Mouse (Mus musculus) neutrophil, adult 59 days (primary cell): ENCODE data around the gene Krt34. TPM values are rescaled to one million over a fixed set of nuclear protein-coding genes. Genes with fewer than 3 reads are reported as not detected.

Source experiments
- total RNA-seq, 2 experiments: library from RNA; stranded (reverse); gene quantifications; 1 replicate in 1 of 2; 2 replicates in 1 of 2; pipeline ENCODE4 v1.2.4; 2023

Gene Krt34
- total RNA-seq: not detected

GRCm38 (mm10) chr11:100041454-100041853 lies at the start of gene Krt34:
Gene Krt34 (minus strand): TSS chr11:100041554.

GRCm38 (mm10) chr11:100087861-100088260 lies 46.5 kb upstream of the Krt34 start, which contains the start of gene Krt32:
Gene Krt32 (minus strand): TSS chr11:100088226.

GRCm38 (mm10) chr11:100050451-100050850 lies 9.1 kb upstream of the Krt34 start, which contains the start of gene Krt31:
Gene Krt31 (minus strand): TSS chr11:100050551.

GRCm38 (mm10) chr11:100029768-100030167 lies 11.6 kb downstream of the Krt34 start, which contains the start of gene Krt33b:
Gene Krt33b (minus strand): TSS chr11:100029868.

GRCm38 (mm10) chr11:100016112-100016511 lies 25.2 kb downstream of the Krt34 start, which contains the start of gene Krt33a:
Gene Krt33a (minus strand): TSS chr11:100016212.

GRCm38 (mm10) chr11:99993620-99994383 lies 47.6 kb downstream of the Krt34 start, which contains the start of gene Krtap17-1:
Gene Krtap17-1 (minus strand): TSS chr11:99993994.

Other genes starting within 250 kb of the Krt34 start
- not detected for gene Gm11596, start 248.1 kb downstream of the Krt34 start, total RNA-seq
- not detected for gene Gm11569, start 242.6 kb downstream of the Krt34 start, total RNA-seq
- not detected for gene Gm11554, start 237.1 kb downstream of the Krt34 start, total RNA-seq
- not detected for gene Krtap4-13, start 231.7 kb downstream of the Krt34 start, total RNA-seq
- not detected for gene Gm11564, start 225.9 kb downstream of the Krt34 start, total RNA-seq
- gene 2300003K06Rik, start 203.5 kb downstream of the Krt34 start, total RNA-seq: not detected
- gene Krtap4-16, start 189.9 kb downstream of the Krt34 start, total RNA-seq: not detected
- gene Gm11568, start 183.6 kb downstream of the Krt34 start, total RNA-seq: not detected
- not detected for gene Gm11559, start 177.1 kb downstream of the Krt34 start, total RNA-seq
- gene Krtap9-1, start 168.2 kb downstream of the Krt34 start, total RNA-seq: not detected
- not detected for gene Gm11567, start 162.4 kb downstream of the Krt34 start, total RNA-seq
- not detected for gene Krtap31-1, start 133.6 kb downstream of the Krt34 start, total RNA-seq
- gene Gm11565, start 126.8 kb downstream of the Krt34 start, total RNA-seq: not detected
- gene Krtap31-2, start 105.3 kb downstream of the Krt34 start, total RNA-seq: not detected
- gene Krtap9-5, start 93.1 kb downstream of the Krt34 start, total RNA-seq: not detected
- not detected for gene Krtap29-1, start 62.5 kb downstream of the Krt34 start, total RNA-seq
- gene Krtap16-1, start 55.0 kb downstream of the Krt34 start, total RNA-seq: not detected
- not detected for gene Krtap17-1, start 47.6 kb downstream of the Krt34 start, total RNA-seq
- gene Krt33a, start 25.3 kb downstream of the Krt34 start, total RNA-seq: not detected
- not detected for gene Krt33b, start 11.7 kb downstream of the Krt34 start, total RNA-seq
- not detected for gene Krt31, start 9.0 kb upstream of the Krt34 start, total RNA-seq
- gene Krt32, start 46.7 kb upstream of the Krt34 start, total RNA-seq: not detected
- gene Krt35, start 54.7 kb upstream of the Krt34 start, total RNA-seq: not detected
- gene Krt36, start 64.1 kb upstream of the Krt34 start, total RNA-seq: not detected
- gene Krt13, start 80.0 kb upstream of the Krt34 start, total RNA-seq: not detected
- not detected for gene Krt15, start 94.4 kb upstream of the Krt34 start, total RNA-seq
- gene Krt19, start 107.1 kb upstream of the Krt34 start, total RNA-seq: not detected
- not detected for gene Krt9, start 151.7 kb upstream of the Krt34 start, total RNA-seq
- gene Krt14, start 166.0 kb upstream of the Krt34 start, total RNA-seq: not detected
- gene Krt16, start 207.3 kb upstream of the Krt34 start, total RNA-seq: not detected
- not detected for gene Krt17, start 219.5 kb upstream of the Krt34 start, total RNA-seq
- gene Krt42, start 228.3 kb upstream of the Krt34 start, total RNA-seq: not detected